Mouse (Mus musculus): ENCODE data around the gene Ptprd. TPM values are rescaled to one million over a fixed set of nuclear protein-coding genes. Genes with fewer than 3 reads are reported as not detected.

Gene Ptprd
- polyA plus RNA-seq, 1 experiment from 2014 or later, result 21.0 TPM

- Histone ChIP-seq H3K4me2 (ENCODE audit: low read depth, severe bottlenecking) (no peak overlapping the region), H3K9me3 (ENCODE audit: control insufficient read depth, low read length) (no peaks in the 10 kb centered on the region), H3K9ac (ENCODE audit: low read length) (no peak overlapping the region), H3K4me3 (ENCODE audit: low read depth, low read length) (no peak overlapping the region), H3K27me3 (ENCODE audit: control insufficient read depth, insufficient read depth, low read length) (no peaks in the 10 kb centered on the region), H3K36me3 (ENCODE audit: control insufficient read depth, insufficient read depth, low read length) (no peaks in the 10 kb centered on the region), H3K27ac (replicated peaks; ENCODE audit: low read depth, low read length) (no peak overlapping the region), H3K4me1 (ENCODE audit: control insufficient read depth, insufficient read depth, low read length) (no peaks in the 10 kb centered on the region)
- 89% methylated on average over 2 of the region's 2 CpGs for WGBS
- no peak for DNase-seq (ENCODE audit: low spot score)
- no peak for ATAC-seq (ENCODE audit: insufficient number of reproducible peaks, low FRiP score, low TSS enrichment, low read depth)
These were observed 1104.5 kb downstream of the Ptprd start for GRCm38 (mm10) chr4:77107291-77107690.

GRCm38 (mm10) chr4:77083165-77083564 lies 1128.6 kb downstream of the Ptprd start:
- Histone ChIP-seq H3K4me1 (ENCODE audit: control insufficient read depth, insufficient read depth, low read length) (no peaks in the 10 kb centered on the region), H3K27ac (replicated peaks; ENCODE audit: low read depth, low read length) (no peak overlapping the region), H3K36me3 (ENCODE audit: control insufficient read depth, insufficient read depth, low read length) (no peaks in the 10 kb centered on the region), H3K4me3 (ENCODE audit: low read depth, low read length) (no peak overlapping the region), H3K4me2 (ENCODE audit: low read depth, severe bottlenecking) (no peak overlapping the region), H3K9ac (ENCODE audit: low read length) (no peak overlapping the region), H3K9me3 (ENCODE audit: control insufficient read depth, low read length) (no peaks in the 10 kb centered on the region), H3K27me3 (ENCODE audit: control insufficient read depth, insufficient read depth, low read length) (no peaks in the 10 kb centered on the region)
- 65% methylated on average over 3 of the region's 3 CpGs for WGBS
- ATAC-seq (ENCODE audit: insufficient number of reproducible peaks, low FRiP score, low TSS enrichment, low read depth), result no peak; the same call in 1 of the 2 replicates
- peak; percentile 50 for DNase-seq (ENCODE audit: low spot score)

GRCm38 (mm10) chr4:77077607-77078006 lies 1134.2 kb downstream of the Ptprd start:
- H3K4me3 ChIP-seq (ENCODE audit: low read depth, low read length), result no peak overlapping the region
- 83% methylated on average over 4 of the region's 4 CpGs for WGBS
- no peaks in the 10 kb centered on the region for H3K9me3 ChIP-seq (ENCODE audit: control insufficient read depth, low read length)
- H3K4me1 ChIP-seq (ENCODE audit: control insufficient read depth, insufficient read depth, low read length), result no peaks in the 10 kb centered on the region
- no peaks in the 10 kb centered on the region for H3K27me3 ChIP-seq (ENCODE audit: control insufficient read depth, insufficient read depth, low read length)
- no peak overlapping the region for H3K4me2 ChIP-seq (ENCODE audit: low read depth, severe bottlenecking)
- no peak for ATAC-seq (ENCODE audit: insufficient number of reproducible peaks, low FRiP score, low TSS enrichment, low read depth)
- no peak overlapping the region for H3K9ac ChIP-seq (ENCODE audit: low read length)
- no peak for DNase-seq (ENCODE audit: low spot score)
- H3K36me3 ChIP-seq (ENCODE audit: control insufficient read depth, insufficient read depth, low read length), result no peaks in the 10 kb centered on the region
- H3K27ac ChIP-seq (replicated peaks; ENCODE audit: low read depth, low read length), result no peak overlapping the region

- H3K4me2 ChIP-seq (ENCODE audit: low read depth, severe bottlenecking), result no peak overlapping the region
- H3K9me3 ChIP-seq (ENCODE audit: control insufficient read depth, low read length), result no peaks in the 10 kb centered on the region
- H3K36me3 ChIP-seq (ENCODE audit: control insufficient read depth, insufficient read depth, low read length), result no peaks in the 10 kb centered on the region
- no peak overlapping the region for H3K9ac ChIP-seq (ENCODE audit: low read length)
- ATAC-seq (ENCODE audit: insufficient number of reproducible peaks, low FRiP score, low TSS enrichment, low read depth) (no peak), DNase-seq (ENCODE audit: low spot score) (no peak)
- WGBS, result 86% methylated on average over 6 of the region's 6 CpGs
- no peak overlapping the region for H3K27ac ChIP-seq (replicated peaks; ENCODE audit: low read depth, low read length)
- H3K4me3 ChIP-seq (ENCODE audit: low read depth, low read length), result no peak overlapping the region
- H3K4me1 ChIP-seq (ENCODE audit: control insufficient read depth, insufficient read depth, low read length), result no peaks in the 10 kb centered on the region
- no peaks in the 10 kb centered on the region for H3K27me3 ChIP-seq (ENCODE audit: control insufficient read depth, insufficient read depth, low read length)
These were observed 1161.1 kb downstream of the Ptprd start for GRCm38 (mm10) chr4:77050536-77051207.

- no peak for ATAC-seq (ENCODE audit: insufficient number of reproducible peaks, low FRiP score, low TSS enrichment, low read depth)
- H3K9me3 ChIP-seq (ENCODE audit: control insufficient read depth, low read length), result no peaks in the 10 kb centered on the region
- no peak overlapping the region for H3K27ac ChIP-seq (replicated peaks; ENCODE audit: low read depth, low read length)
- no peak overlapping the region for H3K4me3 ChIP-seq (ENCODE audit: low read depth, low read length)
- H3K9ac ChIP-seq (ENCODE audit: low read length), result no peak overlapping the region
- H3K36me3 ChIP-seq (ENCODE audit: control insufficient read depth, insufficient read depth, low read length), result no peaks in the 10 kb centered on the region
- no peaks in the 10 kb centered on the region for H3K27me3 ChIP-seq (ENCODE audit: control insufficient read depth, insufficient read depth, low read length)
- WGBS, result 89% methylated on average over 1 of the region's 1 CpGs
- no peak for DNase-seq (ENCODE audit: low spot score)
- H3K4me1 ChIP-seq (ENCODE audit: control insufficient read depth, insufficient read depth, low read length), result no peaks in the 10 kb centered on the region
- no peak overlapping the region for H3K4me2 ChIP-seq (ENCODE audit: low read depth, severe bottlenecking)
These were observed 1207.3 kb downstream of the Ptprd start for GRCm38 (mm10) chr4:77004483-77004882.

GRCm38 (mm10) chr4:76996172-76996571 lies 1215.6 kb downstream of the Ptprd start:
- Histone ChIP-seq H3K9me3 (ENCODE audit: control insufficient read depth, low read length) (no peaks in the 10 kb centered on the region), H3K4me3 (ENCODE audit: low read depth, low read length) (no peak overlapping the region), H3K27me3 (ENCODE audit: control insufficient read depth, insufficient read depth, low read length) (no peaks in the 10 kb centered on the region), H3K4me1 (ENCODE audit: control insufficient read depth, insufficient read depth, low read length) (no peaks in the 10 kb centered on the region), H3K27ac (replicated peaks; ENCODE audit: low read depth, low read length) (no peak overlapping the region), H3K9ac (ENCODE audit: low read length) (no peak overlapping the region), H3K36me3 (ENCODE audit: control insufficient read depth, insufficient read depth, low read length) (no peaks in the 10 kb centered on the region), H3K4me2 (ENCODE audit: low read depth, severe bottlenecking) (no peak overlapping the region)
- ATAC-seq (ENCODE audit: insufficient number of reproducible peaks, low FRiP score, low TSS enrichment, low read depth), result no peak
- no peak for DNase-seq (ENCODE audit: low spot score)
- 91% methylated on average over 4 of the region's 4 CpGs for WGBS

- Histone ChIP-seq H3K27ac (replicated peaks; ENCODE audit: low read depth, low read length) (no peak overlapping the region), H3K36me3 (ENCODE audit: control insufficient read depth, insufficient read depth, low read length) (no peaks in the 10 kb centered on the region), H3K4me1 (ENCODE audit: control insufficient read depth, insufficient read depth, low read length) (no peaks in the 10 kb centered on the region), H3K27me3 (ENCODE audit: control insufficient read depth, insufficient read depth, low read length) (no peaks in the 10 kb centered on the region), H3K9ac (ENCODE audit: low read length) (no peak overlapping the region), H3K4me2 (ENCODE audit: low read depth, severe bottlenecking) (no peak overlapping the region), H3K9me3 (ENCODE audit: control insufficient read depth, low read length) (no peaks in the 10 kb centered on the region), H3K4me3 (ENCODE audit: low read depth, low read length) (no peak overlapping the region)
- DNase-seq (ENCODE audit: low spot score) (no peak), ATAC-seq (ENCODE audit: insufficient number of reproducible peaks, low FRiP score, low TSS enrichment, low read depth) (no peak)
- WGBS, result 94% methylated on average over 1 of the region's 1 CpGs
These were observed 1221.8 kb downstream of the Ptprd start for GRCm38 (mm10) chr4:76989961-76990360.

- H3K27me3 ChIP-seq (ENCODE audit: control insufficient read depth, insufficient read depth, low read length), result no peaks in the 10 kb centered on the region
- no peak for ATAC-seq (ENCODE audit: insufficient number of reproducible peaks, low FRiP score, low TSS enrichment, low read depth)
- no peak overlapping the region for H3K4me3 ChIP-seq (ENCODE audit: low read depth, low read length)
- no peaks in the 10 kb centered on the region for H3K9me3 ChIP-seq (ENCODE audit: control insufficient read depth, low read length)
- H3K4me2 ChIP-seq (ENCODE audit: low read depth, severe bottlenecking), result no peak overlapping the region
- no peaks in the 10 kb centered on the region for H3K36me3 ChIP-seq (ENCODE audit: control insufficient read depth, insufficient read depth, low read length)
- H3K9ac ChIP-seq (ENCODE audit: low read length), result no peak overlapping the region
- H3K4me1 ChIP-seq (ENCODE audit: control insufficient read depth, insufficient read depth, low read length), result no peaks in the 10 kb centered on the region
- 39% methylated on average over 3 of the region's 3 CpGs for WGBS
- DNase-seq (ENCODE audit: low spot score), result no peak
- no peak overlapping the region for H3K27ac ChIP-seq (replicated peaks; ENCODE audit: low read depth, low read length)
These were observed 1234.5 kb downstream of the Ptprd start for GRCm38 (mm10) chr4:76977056-76977809.
